Mouse (Mus musculus) spleen, adult 12 weeks (tissue): ENCODE results near the gene Tspan11.
A peak's percentile ranks its signal among the peaks of the same experiment; 100 is the strongest.

Experiments used
- DNase-seq: peaks from one replicate; pipeline ENCODE4 v3.0.0; 2022; ENCODE audit warnings: low spot score

Tspan11 gene

GRCm38 (mm10) chr6:127877026-127877425 lies 10.4 kb upstream of the Tspan11 start:
- DNase-seq, result no peak

- no peak for DNase-seq
These were observed 7.9 kb upstream of the Tspan11 start for GRCm38 (mm10) chr6:127879472-127879871.

- DNase-seq, result no peak
These were observed 473 bp upstream of the Tspan11 start for GRCm38 (mm10) chr6:127886916-127887315.

- DNase-seq, result no peak
These were observed 1.2 kb downstream of the Tspan11 start for GRCm38 (mm10) chr6:127888581-127888980.

GRCm38 (mm10) chr6:127893611-127894010 lies 6.2 kb downstream of the Tspan11 start:
- no peak for DNase-seq

- no peak for DNase-seq
These were observed 7.6 kb downstream of the Tspan11 start for GRCm38 (mm10) chr6:127894999-127895398.

- DNase-seq, result no peak
These were observed 9.0 kb downstream of the Tspan11 start for GRCm38 (mm10) chr6:127896425-127896824.

GRCm38 (mm10) chr6:127897342-127897741 lies 10.0 kb downstream of the Tspan11 start:
- no peak for DNase-seq

GRCm38 (mm10) chr6:127900062-127900461 lies 12.7 kb downstream of the Tspan11 start:
- DNase-seq, result no peak

- DNase-seq, result no peak
These were observed 13.9 kb downstream of the Tspan11 start for GRCm38 (mm10) chr6:127901261-127901660.

- DNase-seq, result no peak
These were observed 14.3 kb downstream of the Tspan11 start for GRCm38 (mm10) chr6:127901669-127902068.

GRCm38 (mm10) chr6:127902559-127902958 lies 15.2 kb downstream of the Tspan11 start:
- DNase-seq, result no peak

- DNase-seq, result no peak
These were observed 23.2 kb downstream of the Tspan11 start for GRCm38 (mm10) chr6:127910638-127911037.

GRCm38 (mm10) chr6:127911687-127912086 lies 24.3 kb downstream of the Tspan11 start:
- DNase-seq, result no peak

- DNase-seq, result no peak
These were observed 25.5 kb downstream of the Tspan11 start for GRCm38 (mm10) chr6:127912938-127913337.

- no peak for DNase-seq
These were observed 29.6 kb downstream of the Tspan11 start for GRCm38 (mm10) chr6:127916993-127917392.

- no peak for DNase-seq
These were observed 30.3 kb downstream of the Tspan11 start for GRCm38 (mm10) chr6:127917712-127918111.

- no peak for DNase-seq
These were observed 32.1 kb downstream of the Tspan11 start for GRCm38 (mm10) chr6:127919491-127919890.

GRCm38 (mm10) chr6:127920652-127921051 lies 33.3 kb downstream of the Tspan11 start:
- DNase-seq, result peak; percentile 9

- no peak for DNase-seq
These were observed 34.6 kb downstream of the Tspan11 start for GRCm38 (mm10) chr6:127921996-127922395.

- no peak for DNase-seq
These were observed 35.9 kb downstream of the Tspan11 start for GRCm38 (mm10) chr6:127923296-127923695.

- no peak for DNase-seq
These were observed 37.4 kb downstream of the Tspan11 start for GRCm38 (mm10) chr6:127924750-127925149.

GRCm38 (mm10) chr6:127925915-127926314 lies 38.5 kb downstream of the Tspan11 start:
- no peak for DNase-seq

- no peak for DNase-seq
These were observed 41.3 kb downstream of the Tspan11 start for GRCm38 (mm10) chr6:127928682-127929081.

- DNase-seq, result no peak
These were observed 45.3 kb downstream of the Tspan11 start for GRCm38 (mm10) chr6:127932697-127933096.
